Mouse (Mus musculus) olfactory bulb, adult 2 months (tissue): Measurements from ENCODE around the gene Slit3.

Experiments
- CTCF ChIP-seq: fragments of 200-500 bp; IDR thresholded peaks from 2 replicates; pipeline ENCODE4 v1.5.1; 2012; ENCODE audit warnings: low read depth, mild to moderate bottlenecking, low read length, moderate library complexity; ENCODE audit not compliant: insufficient read depth
- POLR2A ChIP-seq: fragments of 200-500 bp; IDR thresholded peaks from 2 replicates; pipeline ENCODE4 v1.6.1; 2012; ENCODE audit warnings: mild to moderate bottlenecking, low read depth, low read length, moderate library complexity; ENCODE audit not compliant: insufficient read depth

DNA sequence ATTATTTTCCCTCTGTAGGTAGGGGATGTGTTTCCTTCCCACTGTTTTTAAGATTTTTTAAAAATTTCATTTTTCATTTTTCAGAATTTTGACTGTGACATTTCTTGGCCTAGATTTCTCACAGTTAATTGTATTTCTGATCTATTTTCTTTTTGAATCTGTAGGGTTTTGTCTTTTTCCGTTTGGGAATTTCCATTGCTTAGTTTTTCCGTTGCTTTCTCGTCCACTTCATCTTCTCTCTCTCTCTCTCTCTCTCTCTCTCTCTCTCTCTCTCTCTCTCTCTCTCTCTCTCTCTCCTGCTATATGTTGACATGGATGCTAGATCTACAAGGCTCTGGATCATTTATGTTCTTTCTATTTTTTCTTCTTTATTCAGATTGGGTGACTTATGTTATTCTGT is 143.7 kb downstream of the Slit3 start:
- TF ChIP-seq POLR2A (no peak), CTCF (no peak)
